Mouse (Mus musculus) mammary gland, adult 2 months (tissue): ENCODE measurements around the gene Vps35. TPM values are rescaled to one million over a fixed set of nuclear protein-coding genes. Genes with fewer than 3 reads are reported as not detected.

Experiments used
- polyA plus RNA-seq: library from polyadenylated mRNA; depleted of rRNA; stranded (reverse); fragments of >200 nt; gene quantifications from 2 replicates; pipeline ENCODE4 v1.2.3, GENCODE M21; 2012; ENCODE audit warnings: low replicate concordance; rRNA removed

Vps35 gene
- 8.6 and 25.0 TPM in 2 replicates for polyA plus RNA-seq

DNA sequence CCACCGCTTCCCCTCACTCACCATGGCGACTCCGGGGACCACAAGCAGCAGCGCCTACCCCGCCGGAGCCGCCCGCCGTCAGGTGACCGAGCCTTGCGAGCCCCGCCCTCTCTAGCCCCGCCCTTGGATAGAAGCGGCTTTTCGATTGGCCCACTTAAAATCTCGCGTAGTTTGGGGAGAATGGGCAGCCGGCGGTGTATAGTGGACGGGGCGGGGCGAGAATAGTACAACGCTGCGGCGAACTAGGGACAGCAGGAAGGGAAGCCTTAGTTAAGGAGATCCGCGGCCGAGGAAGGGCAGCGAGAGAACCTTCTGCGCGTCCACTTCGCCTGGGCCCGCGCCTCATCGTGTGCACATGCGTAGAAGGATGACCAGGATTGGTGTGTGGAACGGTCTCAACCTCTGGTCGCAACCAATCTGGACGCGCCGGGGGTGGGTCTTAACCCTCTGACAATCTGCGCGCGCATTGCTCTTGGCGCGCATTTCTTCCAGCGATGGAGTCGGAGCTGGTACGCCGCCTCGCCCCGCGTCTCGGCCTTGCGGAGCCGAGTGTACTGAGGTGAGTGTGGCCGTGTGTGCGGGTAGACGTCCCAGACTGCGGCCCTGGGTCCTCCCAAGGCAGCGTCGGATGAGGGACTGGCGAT, at the start of gene Vps35, which contains the start of gene Orc6:
Gene Vps35 (minus strand): TSS at position 369 of the 644 bp plus-strand sequence.
Gene Orc6 (plus strand): TSS at position 199 of the 644 bp plus-strand sequence.

GRCm38 (mm10) chr8:85225688-85226087, 73.9 kb downstream of the Vps35 start, which contains the start of gene Olfr371:
Gene Olfr371 (plus strand): TSS chr8:85225988.

Other genes starting within 250 kb of the Vps35 start
- 39.5 and 40.0 TPM in 2 replicates for gene Fbxw9, start 239.7 kb downstream of the Vps35 start, polyA plus RNA-seq
- gene Gm5741, start 231.8 kb downstream of the Vps35 start, polyA plus RNA-seq, result not detected in 2 replicates
- 37.4 and 72.8 TPM in 2 replicates for gene Dhps, start 228.0 kb downstream of the Vps35 start, polyA plus RNA-seq
- gene Wdr83os, start 219.1 kb downstream of the Vps35 start, polyA plus RNA-seq, result 123 and 209 TPM in 2 replicates
- 25.9 and 27.9 TPM in 2 replicates for gene Wdr83, start 218.5 kb downstream of the Vps35 start, polyA plus RNA-seq
- gene Man2b1, start 216.5 kb downstream of the Vps35 start, polyA plus RNA-seq, result 95.4 and 120 TPM in 2 replicates
- 0.25 and 0.57 TPM in 2 replicates for gene Zfp791, start 176.7 kb downstream of the Vps35 start, polyA plus RNA-seq
- not detected in 2 replicates for gene Cks1brt, start 147.9 kb downstream of the Vps35 start, polyA plus RNA-seq
- not detected in 2 replicates for gene Olfr371, start 73.8 kb downstream of the Vps35 start, polyA plus RNA-seq
- gene Orc6, start 170 bp downstream of the Vps35 start, polyA plus RNA-seq, result 8.7 and 12.0 TPM in 2 replicates
- gene Mylk3, start 86.5 kb upstream of the Vps35 start, polyA plus RNA-seq, result 0.12 and 0.27 TPM in 2 replicates
- gene 4921524J17Rik, start 133.0 kb upstream of the Vps35 start, polyA plus RNA-seq, result 1.7 and 4.2 TPM in 2 replicates
- gene Gpt2, start 192.8 kb upstream of the Vps35 start, polyA plus RNA-seq, result 63.5 and 133 TPM in 2 replicates